Mouse (Mus musculus): Measurements from ENCODE around the gene Net1. TPM values are rescaled to one million over a fixed set of nuclear protein-coding genes. Genes with fewer than 3 reads are reported as not detected.
"Not testable (repeated sequence)": the region's sequence is repeated elsewhere in the genome, so short reads cannot be mapped to it uniquely, and the experiment has no call there.

The Net1 gene
- polyA plus RNA-seq, 1 experiment from 2014 or later = 117 TPM

GRCm38 (mm10) chr13:3907151-3907696, 10.8 kb downstream of the Net1 start:
- Histone ChIP-seq H3K27me3 (replicated peaks; ENCODE audit: low read depth, poor library complexity, severe bottlenecking) (no peaks in the 10 kb centered on the region), H3K4me3 (no peak overlapping the region), H3K36me3 (replicated peaks) (peaks cover 75% of the 10 kb centered on the region), H3K9me3 (no peaks in the 10 kb centered on the region), H3K4me1 (no peaks in the 10 kb centered on the region), H3K27ac (replicated peaks) (no peak overlapping the region)
- WGBS = 89% methylated on average over 6 of the region's 6 CpGs
- DNase-seq (ENCODE audit: low spot score) = no peak

DNA sequence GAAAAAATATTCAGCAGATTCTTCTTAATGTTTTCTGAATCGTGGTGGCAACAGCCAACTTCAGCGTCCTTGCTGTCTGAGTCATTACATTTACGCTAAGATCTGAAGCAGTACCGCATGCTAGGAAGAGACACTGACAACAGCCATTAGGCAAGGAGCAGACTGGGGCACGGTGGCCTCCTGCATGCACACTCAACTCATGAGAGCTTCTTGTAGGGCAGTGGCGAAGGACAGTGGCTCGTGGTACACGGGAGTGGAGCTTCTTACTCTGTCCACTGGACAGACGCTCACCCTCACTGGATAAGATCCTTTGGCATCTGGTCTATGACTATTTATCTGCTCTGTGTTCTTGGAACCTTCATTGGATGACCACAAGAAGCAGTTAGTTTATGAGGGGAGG, 18.7 kb downstream of the Net1 start:
- H3K27me3 ChIP-seq (replicated peaks; ENCODE audit: low read depth, poor library complexity, severe bottlenecking) = no peaks in the 10 kb centered on the region
- H3K4me1 ChIP-seq = no peaks in the 10 kb centered on the region
- H3K27ac ChIP-seq (replicated peaks) = no peak overlapping the region
- peaks cover 55% of the 10 kb centered on the region for H3K36me3 ChIP-seq (replicated peaks)
- H3K9me3 ChIP-seq = no peaks in the 10 kb centered on the region
- DNase-seq (ENCODE audit: low spot score) = no peak
- 92% methylated on average over 9 of the region's 9 CpGs for WGBS
- H3K4me3 ChIP-seq = no peak overlapping the region

DNA sequence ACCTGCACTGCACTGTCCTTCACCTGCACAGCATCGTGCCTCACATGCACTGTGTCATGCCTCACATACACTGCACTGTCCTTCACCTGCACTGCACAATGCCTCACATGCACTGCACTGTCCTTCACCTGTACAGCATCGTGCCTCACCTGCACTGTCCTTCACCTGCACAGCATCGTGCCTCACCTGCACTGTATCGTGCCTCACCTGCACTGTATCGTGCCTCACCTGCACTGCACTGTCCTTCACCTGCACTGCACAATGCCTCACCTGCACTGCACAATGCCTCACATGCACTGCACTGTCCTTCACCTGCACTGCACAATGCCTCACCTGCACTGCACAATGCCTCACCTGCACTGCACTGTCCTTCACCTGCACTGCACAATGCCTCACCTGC, 19.8 kb downstream of the Net1 start:
- not testable (repeated sequence) for DNase-seq (ENCODE audit: low spot score); H3K4me3 ChIP-seq; H3K4me1 ChIP-seq; H3K9me3 ChIP-seq; H3K27me3 ChIP-seq (replicated peaks; ENCODE audit: low read depth, poor library complexity, severe bottlenecking); H3K27ac ChIP-seq (replicated peaks)
- WGBS = 94% methylated on average over 5 of the region's 5 CpGs
- H3K36me3 ChIP-seq (replicated peaks) = peaks cover 49% of the 10 kb centered on the region

DNA sequence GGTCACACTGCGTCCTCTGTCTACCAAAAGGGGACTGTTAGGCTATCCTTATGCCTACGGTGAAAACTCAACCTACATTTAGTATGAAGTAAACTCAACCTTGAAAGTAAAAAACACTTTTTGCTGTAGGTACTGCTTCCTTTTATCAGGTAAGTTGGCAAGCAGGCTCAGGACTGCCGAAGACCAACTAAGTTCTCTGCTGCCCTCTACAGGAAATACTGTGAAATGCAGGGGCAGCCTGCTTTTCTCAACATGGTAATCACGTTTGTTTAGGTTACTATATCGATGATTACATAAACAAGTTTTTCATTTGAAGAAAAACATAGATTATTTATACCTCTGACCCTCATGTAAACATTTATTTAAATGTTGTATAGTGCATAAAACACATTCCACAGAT, 21.1 kb downstream of the Net1 start:
- no peak overlapping the region for H3K4me3 ChIP-seq
- H3K27me3 ChIP-seq (replicated peaks; ENCODE audit: low read depth, poor library complexity, severe bottlenecking) = no peaks in the 10 kb centered on the region
- WGBS = 42% methylated on average over 5 of the region's 5 CpGs

DNA sequence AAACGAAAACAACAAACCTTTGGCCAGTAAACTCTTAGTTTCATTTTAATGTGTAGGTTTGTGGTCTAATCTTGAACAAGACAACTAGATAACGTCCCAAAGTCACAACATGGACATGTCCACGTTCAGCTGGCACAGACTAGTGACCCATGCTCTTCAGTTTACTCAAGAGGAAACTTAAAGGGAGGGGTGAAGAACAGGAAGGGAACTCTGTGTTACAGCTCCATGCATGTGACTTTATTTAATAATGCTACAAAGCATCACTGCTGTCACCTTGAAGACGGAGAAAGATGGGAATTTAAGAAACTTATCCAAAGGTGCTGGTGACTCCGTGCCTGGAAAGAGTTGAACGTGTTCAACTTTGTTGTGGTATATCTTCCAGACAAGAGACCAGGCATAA, 22.0 kb downstream of the Net1 start:
- Histone ChIP-seq H3K9me3 (no peaks in the 10 kb centered on the region), H3K4me3 (no peak overlapping the region), H3K27ac (replicated peaks) (no peak overlapping the region), H3K27me3 (replicated peaks; ENCODE audit: low read depth, poor library complexity, severe bottlenecking) (no peaks in the 10 kb centered on the region), H3K4me1 (peaks cover 17% of the 10 kb centered on the region), H3K36me3 (replicated peaks) (peaks cover 44% of the 10 kb centered on the region)
- WGBS = 93% methylated on average over 6 of the region's 6 CpGs
- no peak for DNase-seq (ENCODE audit: low spot score)

More for the DNA sequence above, 21.1 kb downstream of the Net1 start:
- Histone ChIP-seq H3K4me1 (peaks cover 10% of the 10 kb centered on the region), H3K9me3 (no peaks in the 10 kb centered on the region), H3K27ac (replicated peaks) (no peak overlapping the region), H3K36me3 (replicated peaks) (peaks cover 45% of the 10 kb centered on the region)
- peak; percentile 74 for DNase-seq (ENCODE audit: low spot score)

GRCm38 (mm10) chr13:3895397-3895980, 22.5 kb downstream of the Net1 start:
- 91% methylated on average over 8 of the region's 8 CpGs for WGBS
- Histone ChIP-seq H3K9me3 (no peaks in the 10 kb centered on the region), H3K36me3 (replicated peaks) (peaks cover 39% of the 10 kb centered on the region), H3K27ac (replicated peaks) (no peak overlapping the region), H3K27me3 (replicated peaks; ENCODE audit: low read depth, poor library complexity, severe bottlenecking) (no peaks in the 10 kb centered on the region), H3K4me1 (peaks cover 17% of the 10 kb centered on the region), H3K4me3 (no peak overlapping the region)
- DNase-seq (ENCODE audit: low spot score) = no peak

DNA sequence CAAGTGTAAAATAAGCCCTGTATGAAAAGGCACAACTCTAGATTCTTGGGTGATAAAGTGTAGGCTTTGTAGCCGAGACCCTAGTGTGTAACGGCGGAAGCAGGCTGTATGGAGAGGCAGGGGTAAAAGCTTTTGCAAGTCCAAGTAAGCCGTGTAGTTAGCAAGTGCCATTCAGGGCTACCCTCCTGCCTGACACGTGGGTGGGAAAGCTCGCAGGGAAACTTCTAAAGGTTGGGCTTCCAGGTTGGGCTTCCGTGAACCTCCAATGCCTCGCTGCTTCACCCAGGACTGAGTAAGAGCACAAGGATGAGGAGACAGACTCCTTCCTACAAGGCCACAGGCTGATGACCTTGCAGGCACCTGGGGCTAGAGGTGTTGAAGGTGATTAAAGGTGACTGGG, 23.5 kb downstream of the Net1 start:
- no peaks in the 10 kb centered on the region for H3K27me3 ChIP-seq (replicated peaks; ENCODE audit: low read depth, poor library complexity, severe bottlenecking)
- WGBS = 80% methylated on average over 8 of the region's 8 CpGs
- peaks cover 33% of the 10 kb centered on the region for H3K36me3 ChIP-seq (replicated peaks)
- H3K4me1 ChIP-seq = peaks cover 25% of the 10 kb centered on the region
- H3K9me3 ChIP-seq = no peaks in the 10 kb centered on the region
- H3K27ac ChIP-seq (replicated peaks) = no peak overlapping the region
- DNase-seq (ENCODE audit: low spot score) = no peak
- no peak overlapping the region for H3K4me3 ChIP-seq

DNA sequence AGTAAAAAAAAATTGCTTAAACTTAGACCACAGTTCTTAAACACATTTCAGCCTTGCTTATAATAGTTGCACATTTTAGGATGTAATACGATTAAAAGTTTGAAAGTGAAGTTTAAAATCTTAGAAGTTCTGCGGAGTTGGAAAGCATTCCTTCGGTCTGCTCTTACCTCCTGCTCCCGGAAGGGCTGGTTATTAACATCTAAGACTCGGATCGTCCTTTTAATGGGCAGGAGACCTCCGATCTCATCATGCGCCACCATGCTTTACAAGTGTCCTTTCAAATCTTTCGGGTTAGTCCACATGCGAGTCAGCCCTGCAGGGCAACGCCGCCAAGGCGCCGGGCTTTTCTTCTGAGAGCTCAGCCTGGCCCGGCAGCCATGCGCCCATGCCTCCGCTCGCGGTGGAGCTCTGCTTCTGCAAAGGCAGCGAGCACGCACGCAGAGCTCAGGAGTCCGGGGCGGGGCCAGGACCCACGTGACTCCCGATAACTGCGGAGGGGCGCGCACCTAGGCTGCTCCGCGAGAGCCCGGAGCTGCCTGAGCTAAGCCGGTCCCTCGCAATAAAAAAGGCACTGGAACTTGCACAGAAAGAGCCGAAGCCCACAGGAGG, 24.8 kb downstream of the Net1 start:
- no peaks in the 10 kb centered on the region for H3K9me3 ChIP-seq
- H3K4me1 ChIP-seq = peaks cover 25% of the 10 kb centered on the region
- H3K4me3 ChIP-seq = peak overlapping the region; percentile 69
- H3K27ac ChIP-seq (replicated peaks) = peak overlapping the region; percentile 87
- DNase-seq (ENCODE audit: low spot score) = peak; percentile 96
- no peaks in the 10 kb centered on the region for H3K27me3 ChIP-seq (replicated peaks; ENCODE audit: low read depth, poor library complexity, severe bottlenecking)
- peaks cover 32% of the 10 kb centered on the region for H3K36me3 ChIP-seq (replicated peaks)
- under 1% methylated on average over 35 of the region's 35 CpGs for WGBS

DNA sequence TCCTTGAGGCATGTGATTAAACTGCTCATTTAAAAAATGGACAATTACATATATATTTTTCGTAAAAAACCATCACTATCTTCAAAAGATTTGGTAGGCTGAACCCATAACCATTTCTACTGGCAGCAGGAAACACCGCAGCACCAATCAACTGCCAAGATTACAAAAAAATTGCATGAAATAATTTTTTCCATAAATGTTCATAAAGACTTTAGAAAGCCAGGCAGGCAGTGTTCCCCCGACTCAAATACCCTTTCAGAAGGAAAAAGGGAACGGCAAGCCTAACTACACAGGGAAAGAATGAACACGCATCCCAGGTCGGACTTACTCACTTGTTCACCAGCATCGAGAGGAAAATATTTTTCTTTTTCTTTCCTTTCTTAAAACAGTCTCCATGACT, 25.4 kb downstream of the Net1 start:
- peak overlapping the region; percentile 69 for H3K4me3 ChIP-seq
- H3K36me3 ChIP-seq (replicated peaks) = peaks cover 35% of the 10 kb centered on the region
- H3K4me1 ChIP-seq = peaks cover 25% of the 10 kb centered on the region
- no peaks in the 10 kb centered on the region for H3K27me3 ChIP-seq (replicated peaks; ENCODE audit: low read depth, poor library complexity, severe bottlenecking)
- H3K9me3 ChIP-seq = no peaks in the 10 kb centered on the region
- DNase-seq (ENCODE audit: low spot score) = no peak
- WGBS = 14% methylated on average over 7 of the region's 7 CpGs
- peak overlapping the region; percentile 87 for H3K27ac ChIP-seq (replicated peaks)

DNA sequence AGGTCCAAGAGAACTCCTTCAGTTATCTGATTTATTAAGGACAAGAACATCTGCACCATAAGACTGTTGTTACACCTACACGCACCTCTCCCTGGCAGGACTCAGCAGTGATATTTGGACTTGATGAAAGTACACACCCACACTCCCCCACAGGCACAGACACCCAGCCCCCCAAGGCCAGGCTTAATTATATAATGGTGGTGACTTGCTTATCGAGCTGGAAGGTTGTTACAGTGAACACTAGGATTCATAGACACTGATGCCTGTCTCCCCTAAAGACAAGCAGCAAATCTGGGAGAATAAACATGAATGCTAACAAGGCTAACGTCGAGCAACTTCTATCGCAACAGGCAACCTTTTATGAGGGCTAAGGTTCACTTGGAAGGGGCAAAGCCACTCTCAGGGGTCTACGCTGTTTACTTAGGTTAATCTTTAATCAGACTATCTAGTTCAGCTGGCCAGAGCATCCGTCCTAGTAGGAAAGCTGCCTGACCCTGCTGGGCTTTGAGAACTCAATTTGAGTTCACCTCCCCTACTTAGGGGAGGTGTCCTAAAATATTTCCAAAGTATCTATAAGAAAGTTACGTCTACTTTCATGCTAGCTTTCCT, 26.4 kb downstream of the Net1 start:
- DNase-seq (ENCODE audit: low spot score) = peak; percentile 19
- H3K9me3 ChIP-seq = no peaks in the 10 kb centered on the region
- 37% methylated on average over 8 of the region's 8 CpGs for WGBS
- peak overlapping the region; percentile 87 for H3K27ac ChIP-seq (replicated peaks)
- peaks cover 45% of the 10 kb centered on the region for H3K36me3 ChIP-seq (replicated peaks)
- H3K4me1 ChIP-seq = peaks cover 25% of the 10 kb centered on the region
- no peaks in the 10 kb centered on the region for H3K27me3 ChIP-seq (replicated peaks; ENCODE audit: low read depth, poor library complexity, severe bottlenecking)
- H3K4me3 ChIP-seq = peak overlapping the region; percentile 69

DNA sequence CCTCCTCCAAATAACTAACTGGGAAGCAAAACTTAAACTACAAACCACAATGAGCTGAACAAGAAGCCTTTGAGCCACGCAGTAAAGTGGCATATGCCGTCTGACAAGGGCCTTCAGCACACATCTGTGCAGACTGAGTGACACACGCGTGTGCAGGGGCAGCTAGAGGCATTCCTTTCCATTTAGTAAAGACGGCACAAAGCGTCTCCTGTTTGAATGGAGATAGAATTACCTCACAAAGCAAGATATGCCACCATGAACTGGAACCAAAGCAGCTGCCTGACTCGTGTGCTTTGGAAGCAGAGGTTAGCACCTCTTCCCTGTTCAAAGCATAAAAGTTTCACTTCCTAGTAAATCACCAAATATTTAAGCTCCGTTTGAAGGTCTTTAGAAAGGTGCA, 28.0 kb downstream of the Net1 start:
- peaks cover 25% of the 10 kb centered on the region for H3K4me1 ChIP-seq
- H3K27ac ChIP-seq (replicated peaks) = peak overlapping the region; percentile 19; the same call in 1 of the 2 replicates
- peaks cover 53% of the 10 kb centered on the region for H3K36me3 ChIP-seq (replicated peaks)
- no peaks in the 10 kb centered on the region for H3K9me3 ChIP-seq
- DNase-seq (ENCODE audit: low spot score) = peak; percentile 28
- H3K27me3 ChIP-seq (replicated peaks; ENCODE audit: low read depth, poor library complexity, severe bottlenecking) = no peaks in the 10 kb centered on the region
- 47% methylated on average over 8 of the region's 8 CpGs for WGBS
- peak overlapping the region; percentile 28; the same call in 1 of the 2 replicates for H3K4me3 ChIP-seq

DNA sequence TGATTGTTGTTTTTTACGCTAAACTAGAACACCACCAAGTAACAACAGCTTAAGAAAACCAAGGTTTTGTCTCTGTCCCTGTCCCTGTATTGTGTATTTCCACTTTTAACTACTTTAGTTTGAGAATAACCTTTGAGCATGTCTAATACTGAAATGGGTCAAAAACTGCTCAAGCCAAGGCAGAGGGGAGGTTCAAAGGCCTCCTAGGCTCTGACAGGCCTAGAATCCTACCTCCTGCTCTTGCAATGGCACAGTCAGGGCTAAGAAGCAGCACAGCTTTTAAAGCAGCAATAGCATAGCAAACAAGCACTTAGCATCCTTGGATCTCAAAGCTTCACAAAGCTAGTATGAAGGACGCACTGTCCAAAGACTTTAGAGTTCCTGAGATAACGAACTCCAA, 28.9 kb downstream of the Net1 start:
- Histone ChIP-seq H3K27ac (replicated peaks) (no peak overlapping the region), H3K9me3 (no peaks in the 10 kb centered on the region), H3K36me3 (replicated peaks) (peaks cover 57% of the 10 kb centered on the region), H3K4me3 (no peak overlapping the region), H3K4me1 (peaks cover 23% of the 10 kb centered on the region), H3K27me3 (replicated peaks; ENCODE audit: low read depth, poor library complexity, severe bottlenecking) (no peaks in the 10 kb centered on the region)
- 93% methylated on average over 3 of the region's 3 CpGs for WGBS
- DNase-seq (ENCODE audit: low spot score) = no peak

GRCm38 (mm10) chr13:3886663-3887062, 31.4 kb downstream of the Net1 start:
- WGBS = 94% methylated on average over 7 of the region's 7 CpGs
- Histone ChIP-seq H3K36me3 (replicated peaks) (peaks cover 82% of the 10 kb centered on the region), H3K27ac (replicated peaks) (no peak overlapping the region)

More at GRCm38 (mm10) chr13:3886663-3887062, 31.4 kb downstream of the Net1 start:
- Histone ChIP-seq H3K4me1 (peaks cover 12% of the 10 kb centered on the region), H3K4me3 (no peak overlapping the region), H3K27me3 (replicated peaks; ENCODE audit: low read depth, poor library complexity, severe bottlenecking) (no peaks in the 10 kb centered on the region), H3K9me3 (no peaks in the 10 kb centered on the region)
- DNase-seq (ENCODE audit: low spot score) = no peak

All from embryonic facial prominence, embryonic 10.5 days (tissue).